Mouse (Mus musculus) liver, embryonic 11.5 days (tissue): ENCODE data around the gene Hs3st4. TPM values are rescaled to one million over a fixed set of nuclear protein-coding genes. Genes with fewer than 3 reads are reported as not detected.

Experiments
- ATAC-seq: fragments of 200-750 bp; cut with Nextera tagmentation; replicated peaks from 2 replicates; pipeline ENCODE4 v1.8.0; 2017; ENCODE audit warnings: moderate number of reproducible peaks, mild to moderate bottlenecking, moderate TSS enrichment, moderate library complexity; ENCODE audit not compliant: low FRiP score
- DNase-seq: peaks from one replicate; pipeline ENCODE4 v3.0.0-alpha.2; 2017; ENCODE audit warnings: low spot score
- H3K27ac ChIP-seq: fragments of 300-500 bp; sonication (generic); 2 replicates; pipeline ENCODE4 v1.5.1; 2014; ENCODE audit warnings: mild to moderate bottlenecking, low read depth, low read length, control low read depth
- H3K27me3 ChIP-seq: fragments of 300-500 bp; sonication (generic); replicated peaks from 2 replicates; pipeline ENCODE4 v1.6.1; 2014; ENCODE audit warnings: low read length, mixed read lengths; ENCODE audit not compliant: control insufficient read depth, insufficient read depth
- H3K36me3 ChIP-seq: fragments of 300-500 bp; sonication (generic); 2 replicates; pipeline ENCODE4 v1.6.1; 2014; ENCODE audit warnings: mild to moderate bottlenecking, low read length, moderate library complexity, mixed read lengths; ENCODE audit not compliant: control insufficient read depth, insufficient read depth
- H3K4me1 ChIP-seq: fragments of 300-500 bp; sonication (generic); replicated peaks from 2 replicates; pipeline ENCODE4 v1.6.1; 2014; ENCODE audit warnings: low read length, mixed read lengths; ENCODE audit not compliant: control insufficient read depth, insufficient read depth
- H3K4me2 ChIP-seq: fragments of 300-500 bp; sonication (generic); 2 replicates; pipeline ENCODE4 v1.6.1; 2014; ENCODE audit warnings: mild to moderate bottlenecking, control low read depth, moderate library complexity
- H3K4me3 ChIP-seq: fragments of 300-500 bp; sonication (generic); 2 replicates; pipeline ENCODE4 v1.5.1; 2014; ENCODE audit warnings: low read depth, low read length, control low read depth
- H3K9ac ChIP-seq: fragments of 300-500 bp; sonication (generic); 2 replicates; pipeline ENCODE4 v1.6.1; 2014; ENCODE audit warnings: low read depth, low read length, control low read depth
- H3K9me3 ChIP-seq: fragments of 300-500 bp; sonication (generic); 2 replicates; pipeline ENCODE4 v1.6.1; 2016; ENCODE audit warnings: low read length, inconsistent platforms, mixed read lengths; ENCODE audit not compliant: control insufficient read depth
- WGBS: fragments of 180-500 bp; shearing (Covaris S2); extraction: QIAGEN DNeasy Blood & Tissue Kit; methylation state at CpG from one replicate; pipeline ENCODE4 v1.1.7; 2014; 5-methylcytosine and 5-hydroxymethylcytosine counted together
- polyA plus RNA-seq: library from polyadenylated mRNA; unstranded; fragments of >200 nt; fragmentation: Nextera tagmentation; extraction: Ambion mirVana; gene quantifications from 2 replicates; pipeline ENCODE4 v1.2.1, GENCODE M21; 2014

The Hs3st4 gene
- polyA plus RNA-seq, 1 experiment from 2014 or later, result 0.07 TPM

GRCm38 (mm10) chr7:124047382-124047781 is 64.7 kb downstream of the Hs3st4 start:
- no peaks in the 10 kb centered on the region for H3K36me3 ChIP-seq
- H3K4me2 ChIP-seq, result no peak overlapping the region
- ATAC-seq, result no peak
- no peaks in the 10 kb centered on the region for H3K27me3 ChIP-seq
- no peaks in the 10 kb centered on the region for H3K4me1 ChIP-seq
- no peak overlapping the region for H3K27ac ChIP-seq
- no peaks in the 10 kb centered on the region for H3K9me3 ChIP-seq
- DNase-seq, result no peak
- no peak overlapping the region for H3K9ac ChIP-seq
- no peak overlapping the region for H3K4me3 ChIP-seq

GRCm38 (mm10) chr7:124048971-124049370 is 66.3 kb downstream of the Hs3st4 start:
- no peaks in the 10 kb centered on the region for H3K9me3 ChIP-seq
- H3K4me2 ChIP-seq, result no peak overlapping the region
- H3K4me1 ChIP-seq, result no peaks in the 10 kb centered on the region
- H3K9ac ChIP-seq, result no peak overlapping the region
- H3K27ac ChIP-seq, result no peak overlapping the region
- H3K36me3 ChIP-seq, result no peaks in the 10 kb centered on the region
- ATAC-seq, result no peak
- no peak for DNase-seq
- no peak overlapping the region for H3K4me3 ChIP-seq
- 53% methylated on average over 1 of the region's 1 CpGs for WGBS
- H3K27me3 ChIP-seq, result no peaks in the 10 kb centered on the region

GRCm38 (mm10) chr7:124050421-124050820 is 67.8 kb downstream of the Hs3st4 start:
- no peaks in the 10 kb centered on the region for H3K36me3 ChIP-seq
- DNase-seq, result no peak
- no peak overlapping the region for H3K4me2 ChIP-seq
- H3K27me3 ChIP-seq, result no peaks in the 10 kb centered on the region
- no peak overlapping the region for H3K9ac ChIP-seq
- ATAC-seq, result no peak
- H3K4me1 ChIP-seq, result no peaks in the 10 kb centered on the region
- H3K27ac ChIP-seq, result no peak overlapping the region
- H3K4me3 ChIP-seq, result no peak overlapping the region
- no peaks in the 10 kb centered on the region for H3K9me3 ChIP-seq
- WGBS, result 75% methylated on average over 5 of the region's 5 CpGs

- DNase-seq, result no peak
- 57% methylated on average over 1 of the region's 1 CpGs for WGBS
- Histone ChIP-seq H3K4me3 (no peak overlapping the region), H3K9ac (no peak overlapping the region), H3K4me1 (no peaks in the 10 kb centered on the region), H3K27ac (no peak overlapping the region), H3K9me3 (no peaks in the 10 kb centered on the region), H3K27me3 (no peaks in the 10 kb centered on the region), H3K36me3 (no peaks in the 10 kb centered on the region), H3K4me2 (no peak overlapping the region)
- ATAC-seq, result no peak
These were observed 101.1 kb downstream of the Hs3st4 start for GRCm38 (mm10) chr7:124083741-124084140.

- H3K27ac ChIP-seq, result no peak overlapping the region
- H3K4me3 ChIP-seq, result no peak overlapping the region
- H3K36me3 ChIP-seq, result no peaks in the 10 kb centered on the region
- 5% methylated on average over 2 of the region's 2 CpGs for WGBS
- H3K9ac ChIP-seq, result no peak overlapping the region
- H3K9me3 ChIP-seq, result no peaks in the 10 kb centered on the region
- no peaks in the 10 kb centered on the region for H3K4me1 ChIP-seq
- H3K27me3 ChIP-seq, result no peaks in the 10 kb centered on the region
- DNase-seq, result no peak
- no peak overlapping the region for H3K4me2 ChIP-seq
- no peak for ATAC-seq
These were observed 146.3 kb downstream of the Hs3st4 start for GRCm38 (mm10) chr7:124129019-124129418.

GRCm38 (mm10) chr7:124131312-124131711 is 148.6 kb downstream of the Hs3st4 start:
- no peaks in the 10 kb centered on the region for H3K36me3 ChIP-seq
- H3K27ac ChIP-seq, result no peak overlapping the region
- no peaks in the 10 kb centered on the region for H3K9me3 ChIP-seq
- H3K4me1 ChIP-seq, result no peaks in the 10 kb centered on the region
- no peak overlapping the region for H3K4me2 ChIP-seq
- no peak overlapping the region for H3K9ac ChIP-seq
- no peak overlapping the region for H3K4me3 ChIP-seq
- DNase-seq (no peak), ATAC-seq (no peak)
- 76% methylated on average over 7 of the region's 7 CpGs for WGBS
- no peaks in the 10 kb centered on the region for H3K27me3 ChIP-seq

- H3K27me3 ChIP-seq, result no peaks in the 10 kb centered on the region
- no peak overlapping the region for H3K27ac ChIP-seq
- no peak overlapping the region for H3K4me3 ChIP-seq
- no peaks in the 10 kb centered on the region for H3K4me1 ChIP-seq
- WGBS, result 74% methylated on average over 5 of the region's 5 CpGs
- H3K9ac ChIP-seq, result no peak overlapping the region
- DNase-seq (no peak), ATAC-seq (no peak)
- no peaks in the 10 kb centered on the region for H3K9me3 ChIP-seq
- no peak overlapping the region for H3K4me2 ChIP-seq
- H3K36me3 ChIP-seq, result no peaks in the 10 kb centered on the region
These were observed 153.5 kb downstream of the Hs3st4 start for GRCm38 (mm10) chr7:124136133-124136532.

- Histone ChIP-seq H3K4me2 (no peak overlapping the region), H3K9me3 (no peaks in the 10 kb centered on the region), H3K36me3 (no peaks in the 10 kb centered on the region), H3K27ac (no peak overlapping the region), H3K9ac (no peak overlapping the region), H3K4me3 (no peak overlapping the region), H3K27me3 (no peaks in the 10 kb centered on the region), H3K4me1 (no peaks in the 10 kb centered on the region)
- ATAC-seq, result no peak
- WGBS, result 84% methylated on average over 6 of the region's 6 CpGs
- no peak for DNase-seq
These were observed 158.6 kb downstream of the Hs3st4 start for GRCm38 (mm10) chr7:124141229-124141628.

GRCm38 (mm10) chr7:124150901-124151300 is 168.2 kb downstream of the Hs3st4 start:
- no peak overlapping the region for H3K9ac ChIP-seq
- H3K27ac ChIP-seq, result no peak overlapping the region
- no peak overlapping the region for H3K4me3 ChIP-seq
- no peak for DNase-seq
- H3K4me1 ChIP-seq, result no peaks in the 10 kb centered on the region
- H3K36me3 ChIP-seq, result no peaks in the 10 kb centered on the region
- no peaks in the 10 kb centered on the region for H3K9me3 ChIP-seq
- no peaks in the 10 kb centered on the region for H3K27me3 ChIP-seq
- 62% methylated on average over 2 of the region's 2 CpGs for WGBS
- ATAC-seq, result no peak
- H3K4me2 ChIP-seq, result no peak overlapping the region
